Mouse (Mus musculus) gastrocnemius, adult 8-10 months (tissue): ENCODE data around the gene Kirrel3. TPM values are rescaled to one million over a fixed set of nuclear protein-coding genes. Genes with fewer than 3 reads are reported as not detected.
A peak's percentile ranks its signal among the peaks of the same experiment; 100 is the strongest.

ENCODE experiments used
- DNase-seq, 2 experiments: peaks; one replicate each; pipeline ENCODE4 v3.0.0; 2022; ENCODE audit warnings: low spot score in 2 of 2
- total RNA-seq, 4 experiments: library from RNA; stranded (reverse); gene quantifications; 2 replicates each; pipeline ENCODE4 v1.2.4; 2022

The Kirrel3 gene
- total RNA-seq, 4 experiments from 2014 or later, result 0.39 to 0.74 (median 0.52) TPM

DNA sequence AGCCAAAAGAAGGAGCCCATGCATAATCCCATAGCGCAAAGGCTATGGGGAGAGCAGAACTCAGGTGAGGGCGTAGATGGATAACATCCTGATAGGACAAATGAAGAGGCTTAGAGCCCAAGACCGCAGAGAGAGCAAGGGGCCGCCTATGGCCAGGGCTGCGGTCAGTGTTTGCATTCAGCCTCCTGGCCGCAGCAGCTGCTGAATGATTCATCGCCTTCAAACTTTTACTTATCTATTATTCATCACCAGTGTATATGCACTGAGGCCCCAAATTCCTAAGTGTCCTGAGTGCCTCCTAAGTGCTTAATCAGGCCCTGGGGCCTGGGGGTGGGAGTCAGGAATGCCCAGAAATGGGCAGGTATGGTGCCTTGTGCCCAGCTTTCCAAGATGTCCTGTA, 457.3 kb downstream of the Kirrel3 start:
- DNase-seq, result no peak

DNA sequence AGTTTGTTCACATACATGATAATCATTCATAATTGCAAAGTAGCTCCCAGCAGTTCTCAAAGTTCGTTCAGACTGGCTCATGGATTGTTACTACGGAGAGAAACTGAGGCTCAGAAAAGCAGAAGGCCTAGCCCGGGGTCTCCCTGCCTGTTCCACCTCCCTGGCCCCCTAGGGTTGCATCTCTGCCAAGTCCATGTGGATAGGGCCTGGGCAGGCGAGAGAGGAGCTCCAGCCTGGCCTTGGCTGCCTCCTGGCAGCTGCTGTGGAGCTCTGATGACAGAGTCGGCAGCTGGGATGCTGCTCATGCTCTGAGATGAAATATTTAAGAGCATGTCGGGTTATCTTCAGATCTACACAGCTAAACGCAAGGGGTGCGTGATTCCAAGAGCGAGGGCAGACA, 459.6 kb downstream of the Kirrel3 start:
- no peak for DNase-seq

DNA sequence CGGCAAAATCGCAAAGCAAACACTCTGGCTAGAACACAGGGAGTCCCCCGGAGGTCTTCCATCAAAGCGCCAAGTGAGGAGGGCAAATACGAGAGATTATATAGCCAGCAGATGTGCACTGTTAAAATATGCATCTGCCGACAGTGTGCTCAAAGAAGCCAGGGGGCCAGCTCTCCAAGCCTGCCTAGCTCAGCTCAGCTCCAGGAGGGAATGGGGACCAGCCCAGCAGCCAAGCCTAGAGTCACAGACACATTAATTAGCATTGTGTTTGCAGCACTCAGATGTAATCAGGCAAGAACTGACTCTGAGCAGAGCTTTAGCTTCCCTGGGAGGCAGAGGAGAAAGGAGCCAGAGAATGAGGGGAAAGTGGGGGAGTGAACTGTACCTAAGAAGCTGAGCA, 461.6 kb downstream of the Kirrel3 start:
- no peak for DNase-seq

DNA sequence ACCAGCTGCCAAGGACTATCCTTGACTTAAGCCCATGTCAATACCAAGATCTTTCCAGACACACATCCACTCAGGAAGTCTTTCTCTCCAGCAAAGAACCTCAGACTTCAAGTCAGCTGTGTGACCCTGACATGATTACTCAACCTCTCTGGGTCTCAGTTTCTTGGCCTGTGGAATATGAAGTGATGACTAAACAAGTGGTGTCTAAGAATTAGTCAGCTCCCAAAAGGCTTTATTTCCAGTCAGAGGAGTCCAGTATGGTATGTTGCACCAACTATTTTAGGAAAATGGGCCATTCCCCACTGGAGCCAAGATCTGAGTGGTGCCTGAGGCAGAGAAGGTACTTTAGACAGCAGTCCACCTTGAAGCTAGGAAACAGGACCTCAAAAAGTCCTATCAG, 462.0 kb downstream of the Kirrel3 start:
- DNase-seq, result no peak

DNA sequence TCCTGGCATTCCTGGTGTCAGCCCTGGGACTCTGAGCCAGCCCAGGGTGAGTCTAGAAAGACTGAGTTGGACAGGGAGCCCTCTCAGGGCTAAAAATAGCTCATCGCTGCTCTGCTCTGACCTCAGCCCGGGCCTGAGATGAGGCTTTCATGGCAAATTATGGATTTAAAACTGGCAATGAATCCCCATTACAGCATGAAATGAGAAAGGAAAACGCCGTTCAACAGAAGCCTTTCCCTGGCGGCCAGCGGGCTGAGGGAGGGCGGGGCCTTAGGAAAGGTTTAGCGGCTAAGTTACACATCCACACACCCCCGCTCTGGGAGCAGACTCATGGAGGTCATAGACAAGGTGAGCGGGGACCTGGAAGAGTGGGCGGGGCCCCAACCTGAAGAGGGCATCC, 467.7 kb downstream of the Kirrel3 start:
- peak in 1 of 2 experiments; percentile 3 for DNase-seq

DNA sequence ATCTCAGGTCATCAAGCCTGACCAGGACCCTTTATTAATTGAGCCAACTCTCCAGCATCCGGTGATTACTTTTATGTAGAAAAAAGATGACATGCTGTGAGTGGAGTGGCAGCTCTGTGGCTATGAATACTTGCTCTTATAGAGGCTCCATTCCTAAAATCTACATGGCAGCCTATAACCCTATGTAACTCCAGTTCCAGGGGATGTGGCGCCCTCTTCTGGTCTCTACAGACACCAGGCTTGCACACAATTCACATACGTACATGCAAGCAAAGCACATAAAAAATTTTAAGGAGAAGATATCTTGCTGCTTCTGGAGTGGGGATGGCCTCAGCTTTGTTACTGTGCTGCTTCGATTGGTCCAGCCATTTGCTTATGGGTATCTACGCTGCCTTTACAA, 468.5 kb downstream of the Kirrel3 start:
- no peak for DNase-seq

DNA sequence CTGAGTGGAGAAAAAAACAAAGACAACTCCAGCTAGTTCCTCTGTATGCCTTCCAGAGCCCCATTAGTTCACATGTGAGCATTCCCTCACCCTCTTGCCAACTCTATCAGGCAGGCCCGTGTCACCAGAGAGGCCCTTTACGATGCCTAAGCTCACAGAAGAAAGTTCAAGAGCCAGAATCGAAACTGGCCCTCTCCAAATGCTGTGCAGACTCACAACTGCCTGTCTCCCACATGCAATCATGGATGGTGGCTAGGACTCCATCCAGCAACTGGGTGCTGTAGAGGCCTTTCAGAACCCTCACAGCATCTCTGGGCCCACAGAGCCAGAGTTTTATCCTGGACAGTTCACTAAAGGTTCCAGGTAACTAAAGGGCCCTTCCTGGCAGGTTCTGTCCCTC, 470.8 kb downstream of the Kirrel3 start:
- DNase-seq, result no peak

DNA sequence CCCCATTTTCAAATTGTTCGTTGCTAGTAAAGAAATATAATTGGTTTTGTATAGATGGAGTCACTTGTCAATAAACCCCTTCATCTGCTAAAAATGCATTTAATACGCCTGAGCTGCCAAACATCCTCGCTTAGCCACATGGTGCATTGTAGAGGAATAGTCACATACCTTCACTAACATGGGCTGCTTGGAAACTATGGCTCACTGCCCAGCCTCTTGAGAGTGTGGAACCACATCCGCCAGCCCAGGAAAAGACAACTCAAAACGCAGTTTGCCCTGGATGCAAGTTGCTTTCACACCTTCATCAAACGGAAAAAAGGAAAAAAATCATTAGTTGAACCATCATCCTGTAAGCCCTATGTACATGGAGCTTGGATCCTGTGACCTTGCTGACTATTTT, 472.0 kb downstream of the Kirrel3 start:
- DNase-seq, result no peak

DNA sequence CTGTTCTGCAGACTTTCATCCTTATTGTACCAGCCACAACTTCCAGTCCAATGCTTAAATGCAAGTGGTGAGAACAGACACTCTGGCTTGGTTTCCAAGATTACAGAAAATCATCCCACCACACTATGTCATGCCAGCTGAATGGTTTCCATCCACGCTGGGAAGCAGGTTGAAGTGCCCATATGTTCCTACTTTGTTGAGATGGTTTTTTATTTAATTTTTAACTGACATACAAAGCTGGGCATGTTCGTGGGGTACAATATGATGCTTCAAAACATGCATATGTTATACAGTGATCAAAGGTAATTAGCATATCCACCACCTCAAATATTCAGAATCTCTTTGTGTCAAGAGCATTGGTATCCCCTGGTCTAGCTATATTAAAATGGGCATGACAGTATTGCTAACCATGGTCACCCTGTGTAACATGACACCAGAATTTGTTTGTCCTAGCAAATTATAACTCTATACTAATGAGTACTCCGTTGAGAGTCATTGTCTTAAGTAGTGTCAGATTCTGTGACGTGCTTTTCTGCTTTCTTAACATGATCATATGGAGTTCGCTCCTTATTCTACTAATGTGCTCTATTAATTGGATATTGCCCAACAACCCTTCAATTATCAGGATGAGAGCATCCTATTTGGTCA, 472.6 kb downstream of the Kirrel3 start:
- no peak for DNase-seq

DNA sequence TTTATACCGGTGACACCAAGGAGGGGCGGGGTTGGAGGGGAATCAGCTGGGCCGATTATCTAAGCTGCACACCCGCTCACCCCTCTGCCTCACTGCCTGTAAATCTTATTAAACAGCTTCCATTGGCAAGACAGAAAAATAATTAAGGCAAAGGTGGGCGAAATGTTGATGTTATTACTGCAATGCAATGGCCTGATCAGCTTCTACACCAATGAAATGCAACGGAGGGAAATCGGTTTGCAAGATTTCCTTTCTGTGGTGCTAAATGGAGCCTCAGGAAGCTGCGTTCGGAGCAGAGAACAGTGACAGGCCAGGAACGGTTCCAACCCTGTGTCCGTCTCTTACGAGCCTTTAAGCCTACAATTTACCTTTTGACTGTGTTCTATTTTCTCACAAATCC, 475.0 kb downstream of the Kirrel3 start:
- DNase-seq, result no peak

DNA sequence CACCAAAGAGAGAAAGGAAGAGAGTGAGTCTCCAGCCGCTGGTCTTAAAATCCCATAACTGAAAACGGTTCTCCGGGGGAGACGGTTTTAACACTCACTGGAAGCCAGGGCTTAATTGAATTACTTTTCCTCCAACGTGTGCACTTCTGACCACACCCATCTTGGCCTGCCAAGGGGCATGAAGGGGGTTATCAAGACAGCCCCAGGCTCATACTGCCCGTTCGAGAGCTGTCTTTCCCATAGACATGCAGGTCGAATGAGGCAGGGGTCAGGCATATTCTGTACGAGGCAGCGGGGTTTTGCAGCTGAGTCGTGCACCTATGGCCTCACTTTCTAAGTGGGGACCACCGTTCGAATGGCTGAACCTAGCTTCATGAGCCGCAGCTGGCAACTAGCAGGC, 475.5 kb downstream of the Kirrel3 start:
- DNase-seq, result no peak

DNA sequence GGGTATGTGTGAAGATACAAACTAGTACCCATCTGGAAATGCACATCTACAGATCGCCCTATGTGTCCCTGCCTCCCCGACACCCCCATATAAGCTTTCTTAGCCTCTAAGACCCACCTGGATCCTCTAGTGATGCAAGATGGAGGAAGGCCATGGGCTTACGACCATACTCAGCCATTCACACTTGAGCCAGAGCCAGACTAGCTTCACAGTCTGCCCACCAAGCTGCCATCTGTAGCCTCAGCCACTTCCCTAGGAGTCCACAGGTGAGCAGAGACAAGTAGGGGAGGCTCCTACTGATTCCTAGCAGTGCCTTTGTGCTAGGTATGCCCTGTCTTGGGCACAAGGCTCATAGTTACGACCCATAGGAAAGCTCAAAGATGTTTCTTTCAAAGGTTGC, 476.6 kb downstream of the Kirrel3 start:
- no peak for DNase-seq

DNA sequence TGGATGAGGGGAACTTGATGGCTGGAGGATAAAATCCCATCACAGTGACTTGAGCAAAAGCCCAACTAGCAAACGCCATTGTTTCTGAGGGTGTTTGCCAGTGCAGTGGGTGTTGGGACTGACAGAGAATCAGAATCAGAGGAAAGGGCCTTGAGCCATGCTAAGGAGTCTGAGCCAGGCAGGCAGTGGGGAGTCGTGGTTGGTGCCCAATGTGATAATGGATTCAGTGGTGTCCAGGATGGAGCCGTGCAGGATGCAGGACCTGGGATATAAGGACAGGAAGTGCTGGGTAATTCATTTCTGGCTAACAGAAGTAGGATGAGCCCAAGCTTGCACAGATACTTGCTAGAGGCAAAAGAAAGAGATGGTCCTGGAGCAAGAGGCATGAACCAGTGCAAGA, 477.9 kb downstream of the Kirrel3 start:
- DNase-seq, result no peak

DNA sequence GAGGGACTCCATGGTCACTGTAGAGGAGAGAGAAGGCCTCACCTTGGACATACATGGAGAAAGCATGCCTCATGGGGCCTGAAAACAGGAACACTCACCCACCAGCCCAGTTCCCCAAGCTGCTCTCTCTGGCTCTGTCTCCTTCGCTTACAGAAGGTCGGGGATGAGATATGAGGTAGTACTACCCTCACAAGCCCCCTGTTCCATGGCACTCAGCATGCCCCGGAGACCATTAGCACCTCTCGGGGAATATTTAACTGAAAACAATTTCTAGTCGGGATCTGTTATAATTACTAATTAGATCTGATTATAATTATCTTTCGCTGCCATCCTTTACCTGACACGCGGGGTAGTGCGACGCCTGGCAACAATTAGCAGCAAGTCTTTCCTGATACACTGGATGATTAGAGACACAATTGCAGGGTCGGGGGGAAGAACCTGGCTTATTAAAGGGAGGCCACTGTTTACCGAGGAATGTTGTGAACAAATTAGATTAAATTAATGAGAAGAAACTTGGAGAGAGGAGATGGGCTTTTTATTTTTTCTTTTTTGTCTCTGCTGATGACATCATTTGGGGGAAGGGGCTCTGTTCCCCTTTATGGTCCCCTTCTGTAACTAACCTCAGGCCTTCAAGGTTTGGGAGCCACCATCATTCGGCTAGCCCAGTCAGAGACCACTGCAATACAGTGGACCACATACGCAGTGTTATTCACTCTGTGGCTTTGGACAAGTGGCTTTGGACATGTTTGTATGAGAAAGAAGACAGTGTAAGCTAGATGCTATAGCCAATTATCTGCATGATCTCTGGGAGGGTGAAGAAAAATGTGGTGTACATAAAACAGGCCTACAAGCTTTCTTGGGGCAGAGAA, 478.7 kb downstream of the Kirrel3 start:
- DNase-seq, result no peak

DNA sequence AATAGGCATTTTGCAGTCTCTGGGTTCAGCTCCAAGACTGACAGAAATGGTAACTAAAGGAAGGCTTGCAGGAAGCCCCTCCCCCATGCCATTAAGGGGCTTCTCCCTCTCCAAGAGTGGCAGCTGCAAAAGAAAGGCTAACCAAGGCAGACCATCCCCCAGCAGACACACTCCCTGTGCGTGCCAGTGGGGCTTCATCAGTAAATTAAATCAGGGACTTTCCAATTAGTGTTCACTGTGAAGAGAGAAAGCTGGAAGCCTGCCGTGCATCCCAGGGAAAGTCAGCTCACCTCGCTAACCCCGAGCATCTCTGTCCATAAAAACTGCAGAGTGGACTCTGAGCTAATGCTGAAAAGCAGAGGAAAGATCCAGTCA, 479.3 kb downstream of the Kirrel3 start:
- no peak for DNase-seq

DNA sequence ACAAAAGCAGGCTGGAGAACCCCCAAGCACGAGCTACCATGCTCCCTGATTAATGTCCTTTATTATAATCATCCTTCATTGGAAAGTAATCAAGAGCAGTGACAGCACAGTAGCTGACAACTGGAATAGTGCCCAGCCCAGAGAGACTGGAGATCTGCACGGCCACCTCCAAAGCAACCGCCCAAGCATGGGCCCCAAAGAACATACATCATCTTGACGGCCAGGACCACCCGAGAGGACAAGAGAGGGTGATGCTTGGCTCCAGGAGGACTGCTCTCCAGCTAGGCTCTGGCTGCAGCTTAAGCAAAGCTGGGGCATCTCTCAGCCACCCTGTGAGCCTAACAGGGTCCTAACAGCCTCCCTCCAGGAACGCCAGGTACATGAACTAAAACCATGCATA, 482.1 kb downstream of the Kirrel3 start:
- no peak for DNase-seq

DNA sequence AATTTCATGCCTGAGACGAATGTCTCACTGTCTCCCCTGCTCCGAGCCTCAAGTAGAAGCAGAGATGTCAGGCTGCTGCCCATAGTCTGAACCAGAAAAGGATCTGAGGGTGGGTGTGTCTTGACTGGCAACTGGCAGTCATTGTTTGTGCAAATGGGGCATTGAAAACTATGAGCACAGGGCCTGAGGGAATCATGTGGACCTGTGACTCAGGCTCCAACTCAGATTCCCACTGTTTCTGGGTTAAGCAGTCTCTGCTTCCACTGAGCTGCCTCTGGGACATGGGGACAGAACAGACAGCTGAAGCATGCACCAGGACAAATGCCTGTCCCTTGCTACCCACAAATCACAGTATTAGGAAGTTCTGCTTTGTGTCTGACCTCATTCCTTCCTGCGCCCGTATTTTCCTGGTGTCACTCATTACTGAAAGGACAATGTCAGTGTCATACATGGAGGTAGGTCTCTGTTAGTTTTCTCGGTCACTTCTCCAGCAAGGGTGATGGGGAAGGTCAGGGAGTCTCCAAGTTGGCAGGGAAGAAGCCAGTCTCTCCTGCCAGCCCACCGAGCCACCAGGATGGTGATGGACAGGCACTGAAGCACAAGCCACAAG, 484.3 kb downstream of the Kirrel3 start:
- DNase-seq, result no peak

DNA sequence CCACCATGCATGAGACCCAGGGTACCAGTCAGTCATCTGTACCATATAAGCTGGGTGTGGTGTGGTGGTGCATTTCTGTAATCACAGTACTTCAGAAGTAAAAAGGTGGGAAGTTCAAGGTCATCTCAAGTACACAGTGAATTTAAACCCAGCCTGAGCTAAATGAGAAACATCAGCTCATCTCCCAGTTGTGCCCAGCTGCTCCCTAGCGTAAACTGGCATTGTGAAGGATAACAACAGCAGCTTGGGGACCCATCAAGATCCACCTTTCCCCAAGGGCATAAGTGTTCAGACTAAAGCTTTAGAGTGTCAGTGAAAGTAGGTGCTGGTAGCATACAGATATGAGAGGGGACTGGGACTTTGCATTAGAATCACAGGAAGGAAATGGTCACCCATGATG, 488.6 kb downstream of the Kirrel3 start:
- no peak for DNase-seq

DNA sequence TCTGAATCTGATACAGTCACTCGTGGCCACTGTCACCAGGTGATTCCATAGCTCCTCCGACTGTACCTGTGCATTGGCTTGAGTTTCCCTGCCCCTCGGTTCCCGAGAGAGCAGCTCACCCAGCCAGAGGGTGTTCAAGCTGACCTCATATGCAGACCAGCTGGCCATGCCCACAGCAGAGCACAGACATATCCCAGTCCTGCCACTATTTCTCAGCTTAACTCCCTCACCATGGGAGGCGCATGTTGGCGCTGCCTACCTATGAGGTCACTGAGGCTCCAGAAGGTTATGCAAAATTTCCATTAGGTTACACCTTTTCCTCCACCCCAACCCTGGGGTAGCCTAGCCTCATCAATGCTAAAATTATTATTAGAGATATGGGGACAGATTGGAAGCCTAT, 489.6 kb downstream of the Kirrel3 start:
- no peak for DNase-seq

DNA sequence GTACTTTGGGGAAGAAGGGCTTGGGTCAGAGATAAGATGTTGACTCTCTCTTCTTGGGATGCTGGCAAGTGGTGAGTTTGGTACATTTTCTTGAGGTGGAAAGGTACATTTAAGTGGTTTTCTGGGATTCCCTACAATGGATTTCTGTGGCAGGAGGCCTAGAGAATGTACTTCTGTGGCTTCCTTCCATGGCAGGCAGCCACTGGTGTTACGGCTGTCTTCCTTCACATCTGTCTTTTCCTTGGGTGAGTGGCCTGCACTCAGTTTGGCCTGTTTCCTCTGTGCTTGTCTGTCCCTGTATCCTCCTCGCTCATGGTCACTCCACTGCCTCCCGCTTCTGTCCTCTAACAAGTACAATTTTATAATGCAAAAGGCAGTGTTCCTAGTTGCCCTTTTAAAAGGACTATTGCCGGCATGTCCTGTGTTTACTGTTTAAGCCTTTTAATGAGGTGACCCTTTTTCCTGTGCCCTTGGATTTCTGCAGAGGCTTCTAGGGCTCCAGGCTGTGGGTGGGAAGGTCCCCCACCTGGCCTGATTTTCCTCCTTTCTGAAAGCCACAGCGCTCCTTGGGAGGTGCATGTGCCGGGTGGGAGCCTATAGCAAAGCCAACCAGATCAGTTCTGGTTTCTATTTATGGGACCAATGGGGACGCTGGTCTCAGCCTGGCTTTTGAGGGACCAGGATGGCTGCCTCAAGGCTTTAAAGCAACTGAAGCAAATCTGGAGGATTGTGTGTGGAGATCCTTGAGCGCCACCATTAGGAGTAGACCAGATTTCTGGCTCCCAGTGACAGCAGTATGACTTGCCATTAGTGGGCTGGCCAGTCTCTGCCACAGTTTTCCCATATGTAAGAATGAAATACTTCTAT, 491.1 kb downstream of the Kirrel3 start:
- DNase-seq, result no peak

DNA sequence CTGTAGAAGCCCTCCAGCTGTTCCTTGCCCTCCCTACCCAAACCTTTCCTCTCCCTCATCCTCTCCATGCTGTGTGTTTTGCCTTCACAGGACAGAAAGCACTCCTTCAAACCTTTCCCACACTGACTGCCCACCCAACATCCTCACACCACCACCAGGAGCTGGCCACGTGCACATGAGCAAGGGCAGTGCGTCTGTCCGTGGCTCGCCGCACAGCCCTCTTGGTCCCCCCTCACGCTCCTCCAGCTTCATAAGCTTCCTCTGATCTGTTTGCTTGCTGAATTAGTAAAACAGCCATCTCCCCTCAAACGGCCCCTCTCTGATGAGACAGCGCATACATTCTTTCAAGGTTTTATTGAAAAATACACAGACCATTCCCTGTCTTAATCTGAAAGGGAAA, 492.0 kb downstream of the Kirrel3 start:
- no peak for DNase-seq

DNA sequence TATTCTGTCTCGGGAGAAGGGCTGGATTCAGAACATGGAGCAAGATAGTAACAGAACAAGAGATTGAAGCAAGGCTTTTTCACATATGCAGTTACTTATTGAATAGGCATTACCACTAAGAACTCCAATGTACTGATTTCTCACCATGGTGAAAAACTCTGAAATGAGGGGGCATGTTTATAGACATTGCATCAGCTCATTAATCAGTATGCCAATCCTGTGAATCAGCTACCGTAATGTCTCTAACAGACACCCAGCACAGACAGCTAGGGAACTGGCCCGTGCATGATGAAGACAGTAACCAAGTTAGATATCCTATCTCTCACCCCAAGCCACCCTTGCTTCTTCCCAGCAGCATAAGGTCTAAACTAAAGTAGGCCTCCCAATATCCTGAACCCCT, 492.5 kb downstream of the Kirrel3 start:
- DNase-seq, result no peak
